Mouse (Mus musculus): ENCODE measurements around the gene Dynlt1a. TPM values are rescaled to one million over a fixed set of nuclear protein-coding genes. Genes with fewer than 3 reads are reported as not detected.
"Not testable (repeated sequence)": the region's sequence is repeated elsewhere in the genome, so short reads cannot be mapped to it uniquely, and the experiment has no call there.

Dynlt1a gene
- polyA plus RNA-seq, 1 experiment from 2014 or later, result 8.5 TPM

- not testable (repeated sequence) for ATAC-seq; H3K9me3 ChIP-seq (replicated peaks); H3K36me3 ChIP-seq; H3K9ac ChIP-seq; H3K27me3 ChIP-seq (replicated peaks); H3K4me2 ChIP-seq; H3K4me1 ChIP-seq; H3K4me3 ChIP-seq; H3K27ac ChIP-seq
- WGBS (ENCODE audit: insufficient replicate concordance), result 63% methylated on average over 3 of the region's 3 CpGs
Measured at GRCm38 (mm10) chr17:6312755-6313154, 4.5 kb downstream of the Dynlt1a start.

DNA sequence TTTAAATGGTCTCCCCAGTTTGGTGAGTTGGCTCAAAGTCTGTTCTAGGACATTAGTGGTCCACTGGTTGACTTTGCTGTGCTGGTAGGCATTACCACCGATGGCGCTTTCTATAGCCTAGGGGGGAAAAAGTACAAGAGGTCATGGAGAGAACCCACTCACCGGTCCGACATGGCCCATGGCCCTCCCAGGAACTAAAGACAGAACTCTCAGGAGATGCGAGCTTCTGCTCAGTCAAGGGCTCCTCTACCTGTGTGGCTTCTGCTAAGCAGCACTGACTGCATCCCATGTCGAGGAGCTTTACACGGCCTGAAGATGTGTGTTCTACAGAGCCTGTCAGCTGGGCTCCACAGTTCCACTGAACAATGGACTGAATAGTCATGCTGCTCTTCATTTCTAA lies 5.6 kb downstream of the Dynlt1a start:
- not testable (repeated sequence) for H3K4me3 ChIP-seq; H3K4me1 ChIP-seq; H3K4me2 ChIP-seq; H3K9me3 ChIP-seq (replicated peaks); H3K27ac ChIP-seq; H3K27me3 ChIP-seq (replicated peaks); ATAC-seq; H3K9ac ChIP-seq; H3K36me3 ChIP-seq
- 89% methylated on average over 7 of the region's 7 CpGs for WGBS (ENCODE audit: insufficient replicate concordance)

DNA sequence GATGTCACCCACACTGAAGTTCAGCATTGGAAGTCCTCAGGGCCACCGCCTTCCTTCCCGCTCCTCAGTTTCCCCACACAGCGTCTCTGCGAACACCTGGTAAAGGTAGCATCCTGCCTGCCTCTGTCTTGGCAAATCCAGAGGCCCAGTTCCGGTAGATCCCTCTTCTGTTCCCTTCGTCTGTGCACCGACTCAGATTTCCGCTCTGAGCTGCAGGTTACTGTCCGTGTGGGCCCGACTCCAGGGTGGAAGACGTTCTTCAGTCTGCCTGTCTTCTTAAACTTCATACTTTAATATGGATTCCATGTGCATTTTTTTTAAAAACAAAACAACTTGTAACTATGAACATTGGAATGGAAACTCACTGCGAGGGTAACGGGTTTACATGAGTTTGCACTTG lies 10.8 kb downstream of the Dynlt1a start:
- H3K9ac ChIP-seq; H3K27me3 ChIP-seq (replicated peaks); H3K4me3 ChIP-seq; ATAC-seq; H3K4me1 ChIP-seq; H3K27ac ChIP-seq; H3K9me3 ChIP-seq (replicated peaks); H3K4me2 ChIP-seq; H3K36me3 ChIP-seq: not testable (repeated sequence)
- WGBS (ENCODE audit: insufficient replicate concordance), result 82% methylated on average over 11 of the region's 13 CpGs

DNA sequence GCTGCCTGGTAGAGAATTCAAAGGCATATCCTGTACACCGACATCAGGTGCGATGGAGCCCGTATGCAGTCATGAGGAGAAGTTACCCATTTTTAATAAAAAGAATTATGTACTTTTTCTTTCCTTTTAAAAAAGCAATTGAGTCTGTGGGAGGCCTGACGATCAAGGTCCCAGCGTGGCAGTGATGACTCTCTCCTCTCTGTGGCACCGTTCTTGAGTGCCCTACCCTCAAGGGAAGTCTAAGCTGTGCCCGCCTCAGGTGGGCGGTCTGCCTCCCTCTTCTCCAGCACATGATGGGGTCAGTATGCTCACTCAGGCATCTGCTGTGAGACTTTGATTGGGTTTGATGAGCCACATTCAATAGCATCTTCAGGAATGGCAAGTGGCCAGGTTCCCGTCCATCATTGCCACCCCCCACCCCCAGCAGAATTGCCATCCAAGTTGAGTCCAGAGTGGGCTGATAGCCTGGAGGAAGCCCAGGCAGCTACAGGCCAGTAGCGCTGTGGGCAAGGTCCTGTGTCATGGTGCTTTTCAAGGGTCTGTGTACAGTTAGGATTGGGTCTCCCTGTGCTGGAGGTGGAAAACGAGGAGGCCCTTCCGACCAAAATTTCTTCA lies 11.5 kb downstream of the Dynlt1a start:
- WGBS (ENCODE audit: insufficient replicate concordance), result 80% methylated on average over 12 of the region's 12 CpGs
- H3K36me3 ChIP-seq; H3K9me3 ChIP-seq (replicated peaks); H3K27me3 ChIP-seq (replicated peaks); H3K4me3 ChIP-seq; H3K4me1 ChIP-seq; H3K27ac ChIP-seq; ATAC-seq; H3K9ac ChIP-seq; H3K4me2 ChIP-seq: not testable (repeated sequence)

DNA sequence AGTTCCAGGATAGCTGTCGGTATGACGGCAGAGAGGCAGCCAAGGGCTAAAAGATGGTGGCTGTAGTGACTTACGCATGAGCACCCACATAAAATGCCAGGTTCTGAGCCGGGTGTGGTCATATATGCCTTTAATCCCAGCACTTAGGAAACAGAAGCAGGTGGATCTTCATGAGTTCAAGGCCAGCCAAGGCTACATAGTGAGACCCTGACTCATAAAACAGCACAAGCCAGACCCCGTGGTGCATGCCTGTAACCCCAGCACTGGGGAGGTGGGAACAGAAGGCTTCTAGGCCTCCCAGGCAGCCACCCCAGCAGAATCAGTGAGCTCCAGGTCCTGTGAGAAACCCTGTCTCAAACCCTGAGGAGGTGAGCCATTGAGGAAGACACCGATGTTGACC lies 12.4 kb downstream of the Dynlt1a start:
- not testable (repeated sequence) for H3K9me3 ChIP-seq (replicated peaks); H3K9ac ChIP-seq; H3K27me3 ChIP-seq (replicated peaks); H3K4me2 ChIP-seq; H3K4me3 ChIP-seq; H3K27ac ChIP-seq; ATAC-seq; H3K36me3 ChIP-seq; H3K4me1 ChIP-seq
- 85% methylated on average over 5 of the region's 6 CpGs for WGBS (ENCODE audit: insufficient replicate concordance)

- H3K36me3 ChIP-seq; H3K9me3 ChIP-seq (replicated peaks); H3K27ac ChIP-seq; H3K27me3 ChIP-seq (replicated peaks); H3K4me2 ChIP-seq; H3K4me3 ChIP-seq; H3K9ac ChIP-seq; H3K4me1 ChIP-seq: not testable (repeated sequence)
- WGBS (ENCODE audit: insufficient replicate concordance), result 70% methylated on average over 9 of the region's 12 CpGs
- ATAC-seq, result peak; percentile 61
Measured at GRCm38 (mm10) chr17:6300190-6300863, 17.0 kb downstream of the Dynlt1a start.

GRCm38 (mm10) chr17:6297060-6297795 lies 20.1 kb downstream of the Dynlt1a start:
- not testable (repeated sequence) for H3K36me3 ChIP-seq, H3K4me1 ChIP-seq
- 63% methylated on average over 9 of the region's 15 CpGs for WGBS (ENCODE audit: insufficient replicate concordance)

GRCm38 (mm10) chr17:6293882-6294281 lies 23.4 kb downstream of the Dynlt1a start:
- H3K4me3 ChIP-seq; H3K4me1 ChIP-seq; H3K9me3 ChIP-seq (replicated peaks); H3K27me3 ChIP-seq (replicated peaks); H3K27ac ChIP-seq; H3K36me3 ChIP-seq; H3K4me2 ChIP-seq; H3K9ac ChIP-seq; ATAC-seq: not testable (repeated sequence)
- WGBS (ENCODE audit: insufficient replicate concordance), result no CpG with 5 or more reads among the region's 5 CpGs

More at GRCm38 (mm10) chr17:6297060-6297795, 20.1 kb downstream of the Dynlt1a start:
- not testable (repeated sequence) for H3K4me3 ChIP-seq; ATAC-seq; H3K4me2 ChIP-seq; H3K27ac ChIP-seq; H3K27me3 ChIP-seq (replicated peaks); H3K9me3 ChIP-seq (replicated peaks); H3K9ac ChIP-seq

GRCm38 (mm10) chr17:6289045-6289444 lies 28.3 kb downstream of the Dynlt1a start:
- H3K4me3 ChIP-seq; H3K27me3 ChIP-seq (replicated peaks); H3K27ac ChIP-seq; H3K36me3 ChIP-seq; H3K4me1 ChIP-seq; H3K9ac ChIP-seq; H3K4me2 ChIP-seq; ATAC-seq; H3K9me3 ChIP-seq (replicated peaks): not testable (repeated sequence)
- 85% methylated on average over 11 of the region's 12 CpGs for WGBS (ENCODE audit: insufficient replicate concordance)

DNA sequence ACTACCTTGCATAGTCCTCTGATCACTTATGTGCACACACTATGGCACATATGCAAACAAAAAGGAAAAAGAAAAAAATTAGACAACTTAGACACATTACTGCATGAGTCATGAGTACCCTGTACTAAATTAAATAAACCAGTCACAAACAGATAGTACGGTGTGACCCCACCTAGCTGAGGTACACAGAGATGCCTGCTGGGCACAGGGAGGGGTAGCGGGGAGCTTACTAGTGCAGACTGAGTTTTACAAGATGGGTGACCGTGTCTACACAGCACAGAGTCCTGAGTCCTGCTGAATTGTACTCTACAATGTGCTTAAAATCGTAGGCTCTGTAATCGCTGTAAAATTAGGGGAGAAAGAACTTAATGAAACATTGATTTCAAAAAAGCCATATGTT lies 31.1 kb downstream of the Dynlt1a start:
- H3K4me3 ChIP-seq; H3K9ac ChIP-seq; ATAC-seq; H3K27me3 ChIP-seq (replicated peaks); H3K36me3 ChIP-seq; H3K4me1 ChIP-seq; H3K9me3 ChIP-seq (replicated peaks); H3K27ac ChIP-seq; H3K4me2 ChIP-seq: not testable (repeated sequence)
- 92% methylated on average over 5 of the region's 5 CpGs for WGBS (ENCODE audit: insufficient replicate concordance)

- H3K9me3 ChIP-seq (replicated peaks); H3K4me1 ChIP-seq; ATAC-seq; H3K27ac ChIP-seq; H3K27me3 ChIP-seq (replicated peaks); H3K4me2 ChIP-seq; H3K4me3 ChIP-seq; H3K36me3 ChIP-seq; H3K9ac ChIP-seq: not testable (repeated sequence)
- 82% methylated on average over 8 of the region's 10 CpGs for WGBS (ENCODE audit: insufficient replicate concordance)
Measured at GRCm38 (mm10) chr17:6283137-6283536, 34.2 kb downstream of the Dynlt1a start.

DNA sequence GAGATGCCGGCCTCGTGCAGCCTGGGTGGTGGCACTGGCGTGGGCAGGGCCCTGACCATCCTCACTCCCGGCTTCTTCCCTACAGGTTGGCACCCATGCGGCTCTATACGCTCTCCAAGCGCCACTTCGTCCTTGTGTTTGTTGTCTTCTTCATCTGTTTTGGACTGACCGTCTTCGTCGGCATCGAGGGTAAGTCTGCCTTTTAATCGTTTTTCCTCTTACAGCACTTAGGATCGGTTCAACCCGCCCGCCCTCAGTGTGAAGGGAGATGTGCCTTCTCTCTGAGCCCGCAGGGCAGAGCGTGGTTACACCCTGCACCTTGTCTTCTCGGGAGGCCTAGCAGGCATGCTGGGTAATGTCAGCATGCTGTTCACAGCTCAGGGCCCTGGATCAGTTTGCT lies 36.8 kb downstream of the Dynlt1a start:
- H3K4me3 ChIP-seq; H3K36me3 ChIP-seq; H3K27ac ChIP-seq; H3K9ac ChIP-seq; ATAC-seq; H3K27me3 ChIP-seq (replicated peaks); H3K4me2 ChIP-seq; H3K9me3 ChIP-seq (replicated peaks); H3K4me1 ChIP-seq: not testable (repeated sequence)
- 87% methylated on average over 17 of the region's 19 CpGs for WGBS (ENCODE audit: insufficient replicate concordance)

All from liver, embryonic 12.5 days (tissue).